Mouse (Mus musculus) erythroblast, adult 5-6 weeks (primary cell): ENCODE results near the gene Twf1. TPM values are rescaled to one million over a fixed set of nuclear protein-coding genes. Genes with fewer than 3 reads are reported as not detected.

Source experiments
- ATAC-seq: replicated peaks from 2 replicates; pipeline ENCODE4 v1.8.0; 2016; ENCODE audit warnings: moderate number of reproducible peaks, mild to moderate bottlenecking, moderate TSS enrichment, inconsistent platforms; ENCODE audit not compliant: poor library complexity, low FRiP score, severe bottlenecking
- total RNA-seq, 2 experiments: library from RNA; stranded (forward) in 1 of 2; stranded (reverse) in 1 of 2; fragments of 150-400 nt in 1 of 2; fragments of 200-764, 138-1000 nt in 1 of 2; gene quantifications; 2 replicates each; pipeline versions ENCODE4 v1.2.3 to v1.2.4; 2015 to 2017; ENCODE audit warnings: low replicate concordance in 2 of 2

Twf1 gene
- total RNA-seq, 2 experiments from 2014 or later = 9.9 to 11.5 TPM

DNA sequence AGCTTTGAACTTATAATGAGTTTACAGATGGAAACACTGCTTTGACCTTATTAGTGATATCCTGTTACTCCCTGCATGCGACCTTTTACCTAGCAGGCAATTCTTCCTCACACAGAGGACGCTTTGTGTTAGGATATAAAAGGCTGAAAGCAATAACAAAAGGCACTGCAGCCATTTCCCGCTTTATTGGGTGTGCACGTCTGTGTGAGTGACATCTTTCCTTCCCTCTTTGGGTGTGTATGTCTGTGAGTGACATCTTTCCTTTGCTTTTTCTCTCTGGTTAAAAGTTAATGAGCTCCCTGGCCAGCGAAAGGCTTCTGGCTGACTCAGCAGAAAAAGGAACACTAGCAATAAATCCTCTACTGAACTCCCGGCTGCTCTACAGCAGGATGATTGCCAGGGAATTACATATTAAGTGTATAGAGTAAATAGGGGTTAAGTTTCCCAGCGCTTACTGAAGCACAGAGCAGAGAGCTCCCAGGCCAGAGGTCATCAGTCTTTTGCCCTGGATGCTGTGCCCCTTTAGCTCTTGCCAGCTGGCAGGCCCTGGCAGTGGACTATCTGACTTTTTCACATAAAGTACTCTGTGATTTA lies 7.6 kb downstream of the Twf1 start:
- ATAC-seq = no peak

DNA sequence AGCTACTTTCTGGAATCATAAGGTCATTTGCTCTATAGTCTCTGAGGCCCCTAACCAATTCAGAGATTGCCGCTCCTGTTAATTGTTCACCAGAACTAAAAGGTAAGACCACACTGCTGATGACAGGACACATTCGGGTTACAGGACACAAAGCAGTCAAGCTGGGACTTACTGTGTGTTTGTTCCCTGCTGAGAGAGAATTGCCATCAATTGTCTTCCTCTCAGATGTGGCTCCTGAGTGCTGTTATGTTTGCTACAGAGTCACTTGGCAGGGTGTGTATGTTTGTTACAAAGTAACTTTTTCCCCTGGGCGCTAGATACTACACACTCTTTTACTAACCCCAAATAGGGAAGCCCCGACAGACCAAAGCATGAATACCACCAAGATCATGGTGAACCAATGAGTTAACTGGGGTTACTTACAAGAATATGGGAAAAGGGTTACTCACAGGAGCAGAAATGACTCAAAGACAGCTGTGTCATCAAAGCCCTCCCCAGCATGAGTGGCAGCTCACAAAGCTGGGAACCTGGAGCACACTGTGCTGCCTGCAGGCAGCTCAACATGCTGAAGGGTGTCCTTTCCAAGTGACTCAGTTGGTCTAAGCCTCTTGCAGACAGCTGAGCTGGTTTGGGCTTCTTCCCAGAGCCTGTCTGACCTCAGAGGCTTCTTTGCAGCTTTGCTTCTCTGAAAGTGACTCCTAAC lies 15.0 kb downstream of the Twf1 start:
- ATAC-seq = no peak

DNA sequence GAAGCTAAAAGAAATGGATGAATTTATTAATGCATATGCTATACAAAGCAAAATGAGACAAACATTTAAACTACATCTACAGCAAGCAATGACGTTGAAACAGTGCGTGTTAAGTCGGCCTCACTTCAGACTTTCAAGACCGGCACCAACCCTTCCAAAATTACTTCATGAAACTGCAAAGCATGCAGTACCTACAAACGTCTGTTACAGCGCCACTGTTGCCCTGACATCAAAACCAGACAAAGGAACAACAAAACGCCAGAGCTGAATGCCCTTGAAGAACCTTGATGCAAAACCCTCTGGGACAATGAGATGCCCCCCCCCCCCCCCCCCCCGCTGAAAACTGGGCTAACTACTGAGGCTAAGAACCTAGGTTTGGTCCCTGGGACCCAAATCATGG lies 16.9 kb downstream of the Twf1 start:
- no peak for ATAC-seq

DNA sequence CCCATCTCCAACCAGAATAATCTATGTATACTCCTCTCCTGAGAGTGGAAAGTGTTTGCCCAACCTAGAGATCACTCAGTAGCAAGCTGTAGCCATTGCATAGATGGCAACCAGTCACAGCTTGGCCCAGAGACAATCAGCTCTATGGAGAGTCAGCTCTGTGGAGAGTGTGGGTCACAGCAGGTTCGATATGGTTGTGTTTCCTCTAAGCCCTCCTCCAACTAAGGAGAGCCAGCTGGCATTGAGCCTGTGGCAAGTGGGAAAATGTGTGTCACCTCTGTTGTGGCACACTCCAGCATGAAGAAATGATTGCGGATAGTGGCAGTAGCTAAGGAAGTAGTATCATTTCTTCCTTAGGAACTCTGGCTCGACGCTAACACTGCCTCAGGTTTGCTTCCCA lies 18.2 kb downstream of the Twf1 start:
- no peak for ATAC-seq

DNA sequence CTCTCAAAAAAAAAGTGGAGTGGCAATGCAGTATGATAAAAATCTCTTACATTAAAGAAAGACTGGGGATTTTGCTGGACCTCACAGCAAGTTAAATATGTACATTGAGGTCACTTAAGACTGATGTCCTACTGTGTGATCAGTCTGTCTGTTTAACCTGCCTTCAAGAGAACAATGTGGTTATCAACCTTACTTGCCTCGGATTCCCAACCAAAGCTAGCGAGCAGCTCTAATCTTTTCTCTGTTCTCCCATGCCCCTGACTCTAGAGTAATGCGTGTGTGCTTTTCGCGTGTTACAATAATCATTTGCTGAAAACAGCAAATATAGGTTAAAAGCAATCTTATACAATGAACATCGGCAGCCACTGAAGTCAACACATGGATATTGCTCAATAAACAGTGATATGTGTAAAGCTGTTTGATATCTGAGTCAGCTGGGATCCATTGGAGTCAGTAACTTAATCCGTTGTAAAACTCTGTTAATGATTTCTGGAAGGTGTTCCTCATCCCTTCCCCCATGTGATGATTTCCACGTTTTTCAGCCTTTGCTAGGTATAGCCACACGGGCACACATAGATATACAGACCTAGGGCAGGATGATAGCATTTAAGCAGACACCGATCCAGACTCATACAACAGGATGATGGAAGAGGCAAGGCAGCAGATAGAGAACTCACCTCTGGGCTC lies 21.1 kb downstream of the Twf1 start:
- ATAC-seq = no peak

DNA sequence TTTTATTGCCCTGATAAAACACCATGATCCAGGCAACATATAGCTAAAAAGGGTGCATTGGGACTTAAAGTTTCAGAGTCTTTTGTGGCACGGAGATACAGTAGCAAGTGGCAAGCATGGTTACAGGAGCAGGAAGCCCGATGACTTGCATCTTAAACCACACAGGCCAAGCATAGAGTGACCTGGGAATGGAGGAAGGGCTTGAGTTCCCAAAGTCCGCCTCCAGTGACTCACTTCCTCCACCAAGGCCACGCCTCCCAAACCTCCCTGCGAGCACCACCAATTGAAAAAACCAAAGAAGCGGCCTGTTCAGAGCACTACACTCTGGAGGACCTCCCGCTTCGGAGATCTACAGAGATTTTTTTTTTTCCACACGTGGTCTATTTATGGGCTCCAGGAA lies 23.8 kb downstream of the Twf1 start:
- no peak for ATAC-seq

DNA sequence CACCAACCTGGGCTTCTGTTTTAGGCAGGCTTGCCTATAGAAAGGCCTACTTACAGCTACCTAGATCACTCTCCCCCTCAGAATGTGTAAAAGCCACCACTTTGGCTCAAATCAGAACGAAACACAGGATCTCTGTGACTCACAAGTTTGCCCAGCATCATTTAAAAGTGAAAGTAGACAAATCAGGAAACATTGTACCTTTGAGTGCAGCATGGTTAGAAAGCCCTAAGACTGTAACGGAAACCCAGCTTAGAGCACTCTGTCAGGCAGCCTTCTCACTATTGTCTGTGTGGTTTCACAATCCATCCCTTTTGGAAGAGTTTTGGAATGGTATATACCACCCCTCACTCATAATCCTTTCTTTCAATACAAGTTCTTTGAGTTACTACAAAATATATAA lies 24.8 kb downstream of the Twf1 start:
- no peak for ATAC-seq

DNA sequence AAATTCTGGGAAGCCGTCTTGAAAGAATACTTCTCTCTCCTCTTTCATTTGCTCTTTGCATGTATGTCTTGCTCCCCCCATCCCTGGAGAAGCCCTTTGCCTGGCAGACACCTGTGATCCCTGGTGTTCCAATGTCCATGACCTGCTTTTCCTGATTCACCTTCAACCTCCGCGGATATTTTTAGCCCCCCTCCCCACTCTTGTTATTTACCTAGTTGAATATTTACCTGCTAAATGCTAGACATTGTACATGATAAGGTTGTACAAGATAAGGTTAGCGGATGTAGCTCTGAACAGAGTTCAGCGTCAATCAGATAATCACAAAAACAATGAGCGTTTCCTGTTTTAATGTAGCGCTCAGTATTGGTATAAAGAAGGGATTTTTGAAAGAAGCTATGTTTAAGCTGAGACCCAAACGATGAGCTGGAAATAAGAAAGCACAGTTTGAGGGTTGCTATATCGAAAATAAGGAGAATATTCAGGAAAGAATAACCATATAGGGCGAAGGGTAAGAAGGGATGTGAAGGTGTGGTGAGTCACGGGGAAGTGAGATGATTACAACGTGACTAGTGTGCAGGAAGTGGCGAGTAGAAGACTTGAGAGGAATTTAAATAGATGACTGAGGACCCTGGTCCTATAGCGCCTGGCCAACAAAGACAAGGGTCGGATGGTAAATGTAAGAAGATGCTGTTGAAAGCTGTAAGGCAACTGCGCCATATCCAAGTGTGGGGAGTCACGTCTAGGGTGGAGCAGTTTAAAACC lies 30.6 kb downstream of the Twf1 start:
- no peak for ATAC-seq

DNA sequence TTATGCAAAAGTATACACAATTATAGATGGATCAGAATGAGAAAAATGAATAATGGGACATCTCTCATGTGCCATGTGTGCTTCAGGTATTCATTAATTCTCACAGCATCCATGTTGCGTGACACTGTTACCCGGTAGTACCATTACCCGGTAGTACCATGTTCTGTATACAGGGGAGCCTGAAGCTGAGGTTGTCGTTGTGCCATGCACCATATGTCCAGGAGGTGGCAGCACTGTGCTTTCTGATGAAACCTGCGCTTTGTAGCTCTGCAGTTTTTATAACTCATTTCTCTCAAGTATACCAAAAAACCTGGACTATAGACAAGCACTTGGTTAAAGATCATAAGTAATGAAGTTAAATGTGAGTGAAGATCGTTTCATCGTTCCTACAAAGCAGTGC lies 32.2 kb downstream of the Twf1 start:
- peak; percentile 90 for ATAC-seq

DNA sequence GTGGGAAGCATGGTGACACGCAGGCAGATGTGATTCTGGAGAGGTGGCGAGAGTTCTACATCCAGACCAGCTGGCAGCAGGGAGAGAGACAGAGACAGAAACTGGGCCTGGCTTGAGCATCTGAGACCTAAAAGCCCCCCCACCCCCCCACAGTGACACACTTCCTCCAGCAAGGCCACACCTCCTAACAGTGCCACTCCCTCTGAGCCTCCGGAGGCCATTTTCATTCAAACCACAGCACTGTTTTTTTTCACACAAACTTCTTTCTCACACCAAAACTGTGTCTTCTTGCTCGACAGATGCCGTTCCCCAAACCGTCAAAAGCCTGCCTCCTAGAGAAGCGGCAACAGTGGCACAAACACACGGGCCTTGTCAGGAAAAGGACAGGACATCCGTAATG lies 36.2 kb downstream of the Twf1 start:
- no peak for ATAC-seq

DNA sequence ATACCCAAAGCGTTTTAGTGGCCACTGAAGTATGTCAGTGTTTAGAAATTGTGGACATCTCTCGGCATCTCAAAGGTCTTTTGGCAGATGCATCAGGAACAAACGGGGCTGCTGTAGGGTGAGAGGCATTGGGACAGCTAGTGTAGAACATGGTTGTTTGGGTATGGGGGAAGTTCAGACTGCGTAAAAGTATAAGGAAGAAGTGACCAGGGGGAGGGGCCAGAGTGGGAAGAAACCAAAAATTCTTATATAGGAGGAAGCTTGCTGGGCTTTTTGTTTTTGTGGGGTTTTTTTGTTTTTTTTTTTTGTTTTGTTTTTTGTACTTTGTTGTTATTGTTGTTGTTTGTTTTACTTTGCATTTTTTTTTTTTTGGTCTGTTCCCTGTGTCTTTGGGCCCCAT lies 44.8 kb downstream of the Twf1 start:
- ATAC-seq = no peak

DNA sequence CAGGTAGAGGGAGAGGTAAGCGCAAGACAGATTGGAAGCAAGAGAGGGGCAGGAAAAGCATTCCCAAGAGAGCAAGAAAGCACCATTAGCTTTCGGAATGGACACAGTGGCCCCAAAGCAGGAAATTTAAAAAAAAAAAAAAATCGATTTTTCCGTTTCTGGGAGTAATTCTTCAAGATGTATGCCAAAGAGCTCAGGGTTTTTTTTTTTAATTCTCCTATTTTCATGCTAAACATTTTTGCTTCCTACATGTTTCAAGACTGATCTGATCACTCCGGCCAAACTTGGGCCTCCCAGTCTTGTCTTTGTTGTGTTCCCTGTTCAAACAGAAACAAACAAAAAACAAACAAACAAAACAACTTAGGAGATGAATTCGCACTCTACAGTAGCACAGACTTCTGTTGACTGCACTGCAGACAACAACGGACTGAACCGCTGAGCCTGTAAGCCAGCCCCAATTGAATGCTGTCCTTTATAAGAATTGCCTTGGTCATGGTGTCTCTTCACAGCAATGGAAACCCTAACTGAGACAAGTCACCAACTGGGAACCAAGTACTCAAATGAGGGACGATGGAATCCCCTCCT lies 45.5 kb downstream of the Twf1 start:
- ATAC-seq = no peak

DNA sequence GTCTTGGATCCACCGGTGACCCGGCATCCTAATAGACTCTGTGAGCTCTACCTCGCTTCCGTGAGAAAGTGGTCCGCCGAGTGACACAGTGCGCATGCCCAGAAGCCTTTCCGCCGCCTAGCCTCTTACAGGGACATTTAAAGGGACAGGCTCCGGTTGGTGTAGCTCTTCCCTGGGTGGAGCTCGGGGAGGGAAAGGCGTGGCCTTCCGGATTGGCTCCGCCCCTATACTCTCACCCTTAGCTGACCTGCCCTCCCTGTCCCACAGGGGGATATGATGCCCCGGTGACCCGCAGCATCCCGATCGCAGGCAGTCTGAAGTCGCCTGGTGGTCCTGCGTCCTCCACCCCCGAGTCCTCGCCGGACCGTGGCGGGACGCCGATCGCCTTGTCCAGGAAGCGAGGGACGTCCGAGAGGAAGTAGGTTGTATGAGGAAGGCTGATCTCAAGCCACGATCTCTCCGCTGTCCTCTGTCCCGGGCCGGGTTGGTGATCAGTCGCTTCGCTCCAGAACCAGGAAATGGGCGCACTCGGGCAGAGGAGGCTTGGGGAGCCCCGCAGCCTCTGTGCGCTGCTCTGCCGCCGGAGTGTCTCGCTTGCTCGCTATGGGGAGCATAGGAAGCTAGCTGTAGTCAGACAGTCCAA lies 46.2 kb downstream of the Twf1 start, which contains the start of the genes Pus7l and Irak4:
TSS of gene Pus7l (minus strand) at position 139 of the 643 bp plus-strand sequence.
TSS of gene Irak4 (plus strand) at position 235 of the 643 bp plus-strand sequence.
- peak; percentile 99 for ATAC-seq

DNA sequence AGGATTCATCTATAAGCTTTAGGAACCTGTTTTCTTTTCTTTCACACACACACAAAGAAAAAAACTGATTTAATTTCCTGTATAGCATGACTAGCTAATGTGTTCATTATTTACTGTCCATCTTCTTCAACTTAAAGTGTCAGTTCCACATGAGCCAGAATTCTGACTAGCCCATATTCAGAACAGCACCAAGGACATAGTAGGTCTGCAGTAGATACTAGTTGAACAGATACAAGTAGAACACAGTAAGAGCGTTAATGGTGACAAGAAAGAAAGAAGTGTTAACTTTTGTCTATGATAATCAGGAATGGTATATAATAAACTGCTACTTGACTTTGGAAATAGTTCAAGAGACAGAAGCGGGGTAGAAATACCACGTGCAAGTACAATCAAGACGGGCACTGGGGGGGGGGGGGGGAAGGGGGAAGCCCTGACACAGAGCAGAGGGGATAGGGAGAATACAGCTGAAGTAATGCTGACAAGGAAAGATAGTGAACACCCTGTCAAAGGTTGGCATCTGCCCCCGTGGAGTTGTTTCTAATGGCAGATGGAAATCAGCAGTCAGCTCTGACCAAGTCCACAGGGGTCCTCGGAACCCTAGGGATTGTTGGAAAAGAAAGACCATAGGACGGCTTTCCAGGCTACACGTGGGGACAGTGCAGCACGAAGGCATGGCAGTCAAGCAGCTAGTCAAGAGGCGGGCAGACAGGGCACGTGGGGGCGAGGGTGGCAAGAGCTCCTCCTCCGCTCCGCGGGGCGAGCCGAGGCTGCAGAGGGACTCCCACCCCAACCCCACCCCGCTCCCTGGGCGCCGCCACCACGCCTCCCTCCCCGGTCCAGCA lies 46.9 kb downstream of the Twf1 start:
- no peak for ATAC-seq

DNA sequence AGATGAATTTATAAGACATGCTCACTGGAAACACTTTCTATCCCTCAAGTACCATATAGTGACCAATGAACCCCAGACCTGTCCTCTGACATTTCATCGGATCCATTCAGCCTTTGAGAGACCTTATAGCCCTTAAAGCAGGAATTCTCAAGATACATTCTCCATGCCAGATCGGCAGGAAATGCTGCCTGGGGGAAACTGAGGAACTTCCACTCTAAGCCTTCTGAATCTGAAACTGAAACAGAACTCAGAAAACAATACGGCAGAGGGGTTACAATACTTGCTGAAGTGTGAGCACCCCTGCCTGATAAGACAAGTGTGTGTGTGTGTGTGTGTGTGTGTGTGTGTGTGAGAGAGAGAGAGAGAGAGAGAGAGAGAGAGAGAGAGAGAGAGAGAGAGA lies 50.4 kb downstream of the Twf1 start:
- ATAC-seq = no peak

DNA sequence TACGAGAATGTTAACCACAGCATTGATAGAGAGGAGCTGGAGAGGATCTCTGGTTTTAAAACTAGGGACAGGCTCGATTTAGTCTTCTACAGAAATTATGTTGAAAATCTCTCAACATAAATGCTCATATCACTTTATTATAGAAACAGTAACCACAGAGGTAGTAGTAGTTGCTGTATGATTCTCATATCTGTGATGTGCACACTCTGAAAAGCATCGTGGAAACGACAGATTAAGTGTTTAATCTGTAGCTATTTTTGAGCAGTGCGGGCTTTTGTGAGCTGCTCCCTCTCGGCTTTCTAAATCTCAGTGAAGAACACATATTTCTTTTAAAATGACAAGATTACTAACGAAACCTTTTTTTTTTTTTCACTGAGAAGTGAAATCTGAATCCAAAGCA lies 54.2 kb downstream of the Twf1 start:
- no peak for ATAC-seq

DNA sequence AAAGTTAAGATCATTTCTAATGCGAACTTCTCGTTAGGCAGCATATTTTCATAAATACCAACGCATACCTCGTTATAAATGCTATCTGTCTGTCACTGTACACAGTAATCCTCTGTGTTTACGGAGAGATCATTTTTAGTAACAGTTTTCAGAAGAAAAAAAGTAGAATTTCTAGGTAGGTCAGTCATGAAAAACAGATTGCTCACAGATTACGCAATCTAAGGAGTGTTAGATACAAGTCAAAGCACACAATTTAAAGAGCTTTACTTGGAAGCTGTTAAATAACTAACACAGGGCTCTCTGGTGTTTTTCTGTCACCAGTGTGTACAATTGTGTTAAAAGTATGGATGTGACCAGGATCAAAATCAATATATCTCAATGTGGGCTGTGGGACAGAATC lies 56.7 kb downstream of the Twf1 start:
- no peak for ATAC-seq

DNA sequence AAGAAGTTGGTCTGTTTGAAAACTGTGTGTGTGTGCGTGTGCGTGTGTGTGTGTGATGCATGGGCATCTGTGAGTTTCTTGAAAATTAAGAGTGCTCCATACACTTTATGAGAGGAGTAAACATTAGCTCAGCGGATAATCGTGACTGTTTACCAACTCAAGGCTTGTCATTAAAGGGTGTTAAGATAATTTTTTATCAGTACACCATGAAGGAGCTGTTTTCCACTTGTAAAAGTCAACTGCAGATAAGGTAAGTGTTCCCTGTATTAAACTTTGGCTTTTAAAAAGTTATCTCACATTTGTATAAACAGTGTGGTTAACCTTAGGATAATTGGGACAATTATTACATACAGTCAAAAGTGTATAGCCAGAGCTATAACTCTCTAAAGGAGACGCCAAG lies 57.4 kb downstream of the Twf1 start:
- no peak for ATAC-seq

DNA sequence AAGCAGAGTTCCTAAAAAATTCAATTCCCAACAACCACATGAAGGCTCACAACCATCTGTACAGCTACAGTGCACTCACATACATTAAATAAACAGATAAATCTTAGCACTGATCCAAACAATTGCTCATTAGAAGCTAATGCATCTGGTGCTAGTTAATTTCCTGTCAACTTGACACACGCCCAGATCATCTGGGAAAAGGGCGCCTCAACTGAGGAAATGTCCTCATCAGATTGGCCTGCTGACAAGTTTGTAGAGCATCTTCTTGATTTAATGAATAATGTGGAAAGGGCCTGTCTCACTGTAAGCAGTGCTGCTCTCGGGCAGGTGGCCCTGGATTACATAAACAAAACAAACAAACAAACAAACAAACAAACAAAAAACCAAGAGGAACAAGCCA lies 59.2 kb downstream of the Twf1 start:
- ATAC-seq = no peak
